Mouse (Mus musculus) bone marrow, adult 2 months (tissue): ENCODE results near the gene Cyp20a1. TPM values are rescaled to one million over a fixed set of nuclear protein-coding genes. Genes with fewer than 3 reads are reported as not detected.
A peak's percentile ranks its signal among the peaks of the same experiment; 100 is the strongest.

Experiments used
- H3K27ac ChIP-seq: fragments of 200-500 bp; 2 replicates; pipeline ENCODE4 v1.5.1; 2012; ENCODE audit warnings: low read depth, mild to moderate bottlenecking, control low read depth, inconsistent platforms, low read length; ENCODE audit not compliant: control insufficient read depth, poor library complexity, insufficient read depth
- H3K4me1 ChIP-seq: fragments of 200-500 bp; 2 replicates; pipeline ENCODE4 v1.6.1; 2011; ENCODE audit warnings: low read length; ENCODE audit not compliant: control insufficient read depth, insufficient read depth
- H3K4me3 ChIP-seq: fragments of 200-500 bp; replicated peaks from 2 replicates; pipeline ENCODE3; 2011; ENCODE audit warnings: mild to moderate bottlenecking, low read depth, low read length, control low read depth; ENCODE audit not compliant: control insufficient read depth
- CTCF ChIP-seq: fragments of 200-500 bp; IDR thresholded peaks from 2 replicates; pipeline ENCODE4 v1.5.1; 2011; ENCODE audit warnings: low read length, control low read depth; ENCODE audit not compliant: control insufficient read depth, insufficient read depth
- POLR2A ChIP-seq: fragments of 200-500 bp; IDR thresholded peaks from 2 replicates; pipeline ENCODE4 v1.6.1; 2011; ENCODE audit warnings: low read depth, mild to moderate bottlenecking, control low read depth, low read length, borderline replicate concordance; ENCODE audit not compliant: control insufficient read depth
- WGBS: fragments of 180-500 bp; shearing (Covaris S2); methylation state at CpG from one replicate; pipeline ENCODE4 v1.1.7; 2018; 5-methylcytosine and 5-hydroxymethylcytosine counted together
- polyA plus RNA-seq: library from polyadenylated mRNA; stranded (reverse); fragments of >200 nt; gene quantifications from 2 replicates; pipeline ENCODE4 v1.2.4, GENCODE M21; 2011; ENCODE audit warnings: low replicate concordance; ENCODE audit not compliant: missing spikeins, insufficient read depth, insufficient read length

Gene Cyp20a1
- polyA plus RNA-seq, 1 experiment: 1.8 TPM

- TF ChIP-seq CTCF (peak; percentile 81), POLR2A (no peak)
- Histone ChIP-seq H3K27ac (no peak overlapping the region), H3K4me1 (no peaks in the 10 kb centered on the region), H3K4me3 (no peak overlapping the region)
- WGBS: 60% methylated on average over 2 of the region's 2 CpGs
These were observed 85.8 kb downstream of the Cyp20a1 start for GRCm38 (mm10) chr1:60428932-60429331.

GRCm38 (mm10) chr1:60431531-60431930 is 88.4 kb downstream of the Cyp20a1 start:
- Histone ChIP-seq H3K4me3 (no peak overlapping the region), H3K27ac (no peak overlapping the region), H3K4me1 (no peaks in the 10 kb centered on the region)
- WGBS: 78% methylated on average over 5 of the region's 5 CpGs
- no peak for TF ChIP-seq CTCF
- TF ChIP-seq POLR2A: no peak

- H3K4me3 ChIP-seq: no peak overlapping the region
- no peak for TF ChIP-seq POLR2A
- 68% methylated on average over 1 of the region's 1 CpGs for whole genome bisulfite sequencing
- H3K27ac ChIP-seq: no peak overlapping the region
- no peaks in the 10 kb centered on the region for H3K4me1 ChIP-seq
These were observed 89.4 kb downstream of the Cyp20a1 start for GRCm38 (mm10) chr1:60432497-60432896.

Other genes starting within 250 kb of the Cyp20a1 start
- 1.5 and 3.6 TPM in 2 replicates for gene Carf, start 245.1 kb upstream of the Cyp20a1 start, polyA plus RNA-seq
- 13.7 and 23.6 TPM in 2 replicates for gene Wdr12, start 244.7 kb upstream of the Cyp20a1 start, polyA plus RNA-seq
- gene Nbeal1, start 162.7 kb upstream of the Cyp20a1 start, polyA plus RNA-seq: 2.6 and 5.9 TPM in 2 replicates
- 2.9 and 3.7 TPM in 2 replicates for gene Abi2, start 66.3 kb downstream of the Cyp20a1 start, polyA plus RNA-seq
- gene Raph1, start 223.8 kb downstream of the Cyp20a1 start, polyA plus RNA-seq: 1.4 and 4.3 TPM in 2 replicates